Comparison of ENCODE assay signal across 17 mouse cellular contexts in genomic region chr5:141080896-141081295, GRCm38 (mm10).
A peak's percentile ranks its signal among the peaks of the same experiment; 100 is the strongest.
DNase-seq lines count a peak whose midpoint lies in the region; ATAC-seq and TF ChIP-seq lines count a peak whose summit lies in the region.
"Had no signal": no experiment of that assay in that cellular context is flagged by ENCODE, and none has a peak within 500 bp of the region (broad histone marks: within the 10 kb centered on the region; RNA-seq: fewer than 3 reads in every experiment).

No protein-coding gene starts in this region.

- no peak for TF ChIP-seq POLR2A in liver, adult 2 months (IDR thresholded peaks at IDR 0.05; ENCODE audit: extremely low read depth, insufficient read depth, low read length)
- TF ChIP-seq POLR2A in bone marrow macrophage, adult 2 months (IDR thresholded peaks at IDR 0.05; ENCODE audit: borderline replicate concordance, low read depth, low read length), result no peak

- no peaks in the 10 kb centered on the region for H3K36me3 ChIP-seq in liver, adult 2 months (ENCODE audit: control insufficient read depth, insufficient read depth, low read length)
- H3K36me3 ChIP-seq in liver, embryonic 12.5 days, result no peaks in the 10 kb centered on the region
- no peaks in the 10 kb centered on the region for H3K36me3 ChIP-seq in midbrain, embryonic 10.5 days
- no peaks in the 10 kb centered on the region for H3K36me3 ChIP-seq in forebrain, embryonic 10.5 days (replicated peaks)
- H3K36me3 ChIP-seq: G1E; heart, embryonic 12.5 days; limb, embryonic 13.5 days had no signal

- H3K4me2 ChIP-seq in liver, embryonic 12.5 days, result no peak overlapping the region
- H3K4me2 ChIP-seq: heart, embryonic 12.5 days; limb, embryonic 13.5 days had no signal

- 70% methylated on average over 5 of the region's 5 CpGs for WGBS in liver, adult 2 months
- 51% methylated on average over 5 of the region's 5 CpGs for WGBS in liver, embryonic 12.5 days (ENCODE audit: insufficient replicate concordance)
- WGBS in midbrain, embryonic 10.5 days, result 88% methylated on average over 5 of the region's 5 CpGs
- WGBS in forebrain, embryonic 10.5 days, result 90% methylated on average over 5 of the region's 5 CpGs

- TF ChIP-seq CTCF in liver, adult 2 months (IDR thresholded peaks at IDR 0.05; ENCODE audit: low read depth, low read length), result no peak
- no peak for TF ChIP-seq CTCF in bone marrow macrophage, adult 2 months (IDR thresholded peaks at IDR 0.05; ENCODE audit: low read depth, low read length)

- no peaks in the 10 kb centered on the region for H3K9me3 ChIP-seq in liver, embryonic 12.5 days (replicated peaks)
- 0 out of 2 replicates have a peak, but pooled peaks cover 2% of the 10 kb centered on the region for H3K9me3 ChIP-seq in midbrain, embryonic 10.5 days (replicated peaks)
- H3K9me3 ChIP-seq in forebrain, embryonic 10.5 days, result no peaks in the 10 kb centered on the region
- H3K9me3 ChIP-seq: heart, embryonic 12.5 days had no signal

- no peak overlapping the region for H3K9ac ChIP-seq in liver, adult 2 months (ENCODE audit: low read depth, low read length)
- H3K9ac ChIP-seq in liver, embryonic 12.5 days, result no peak overlapping the region
- H3K9ac ChIP-seq: heart, embryonic 12.5 days; limb, embryonic 13.5 days had no signal

- no peak overlapping the region for H3K4me3 ChIP-seq in liver, adult 2 months (ENCODE audit: insufficient read depth, low read depth, low read length)
- H3K4me3 ChIP-seq in liver, embryonic 12.5 days, result no peak overlapping the region
- no peak overlapping the region for H3K4me3 ChIP-seq in bone marrow macrophage, adult 2 months (ENCODE audit: insufficient read depth, low read length)
- no peak overlapping the region for H3K4me3 ChIP-seq in midbrain, embryonic 10.5 days
- H3K4me3 ChIP-seq in forebrain, embryonic 10.5 days, result no peak overlapping the region
- H3K4me3 ChIP-seq: heart, embryonic 12.5 days; left cerebral cortex, adult 2 months; limb, embryonic 13.5 days had no signal

- DNase-seq in liver, adult 2 months (ENCODE audit: extremely low read depth, low read depth, low spot score), result peak; percentile 25
- peak; percentile 37 for DNase-seq in 416B (ENCODE audit: low read depth)
- DNase-seq in midbrain, embryonic 10.5 days (ENCODE audit: low spot score), result no peak
- no peak for DNase-seq in kidney, postnatal 4 days
- DNase-seq in forebrain, embryonic 10.5 days (ENCODE audit: extremely low spot score, low spot score), result no peak
- DNase-seq: adrenal gland, postnatal 10 days; cerebellum, postnatal 36 days; heart, postnatal 4 days; midbrain, embryonic 14.5 days; right cerebral cortex, postnatal 14 days had no signal

- peak overlapping the region; percentile 54 for H3K27ac ChIP-seq in liver, adult 2 months (replicated peaks; ENCODE audit: insufficient read depth, low read depth, low read length)
- H3K27ac ChIP-seq in liver, embryonic 12.5 days, result no peak overlapping the region
- H3K27ac ChIP-seq in bone marrow macrophage, adult 2 months (ENCODE audit: insufficient read depth, low read depth, low read length), result peak overlapping the region; percentile 75
- no peak overlapping the region for H3K27ac ChIP-seq in midbrain, embryonic 10.5 days (replicated peaks)
- H3K27ac ChIP-seq in forebrain, embryonic 10.5 days, result no peak overlapping the region
- H3K27ac ChIP-seq: left cerebral cortex, adult 2 months; limb, embryonic 13.5 days had no signal

- no peak for ATAC-seq in liver, embryonic 12.5 days
- ATAC-seq in megakaryocyte, adult 5-6 weeks (ENCODE audit: poor library complexity, severe bottlenecking), result peak; percentile 68

- H3K79me2 ChIP-seq in liver, adult 2 months (ENCODE audit: control insufficient read depth, insufficient read depth, low read length), result no peaks in the 10 kb centered on the region

- no peaks in the 10 kb centered on the region for H3K4me1 ChIP-seq in liver, adult 2 months (ENCODE audit: control insufficient read depth, insufficient read depth, low read length)
- H3K4me1 ChIP-seq in liver, embryonic 12.5 days, result no peaks in the 10 kb centered on the region
- H3K4me1 ChIP-seq in bone marrow macrophage, adult 2 months (ENCODE audit: control insufficient read depth, insufficient read depth, low read length), result peaks cover 28% of the 10 kb centered on the region
- H3K4me1 ChIP-seq in midbrain, embryonic 10.5 days, result peaks cover 23% of the 10 kb centered on the region
- H3K4me1 ChIP-seq in forebrain, embryonic 10.5 days, result peaks cover 18% of the 10 kb centered on the region

- H3K27me3 ChIP-seq in liver, adult 2 months (ENCODE audit: control insufficient read depth, insufficient read depth, low read length), result no peaks in the 10 kb centered on the region
- no peaks in the 10 kb centered on the region for H3K27me3 ChIP-seq in liver, embryonic 12.5 days (replicated peaks)
- H3K27me3 ChIP-seq in midbrain, embryonic 10.5 days (ENCODE audit: low read depth, poor library complexity, severe bottlenecking), result no peaks in the 10 kb centered on the region
- H3K27me3 ChIP-seq in forebrain, embryonic 10.5 days (ENCODE audit: poor library complexity, severe bottlenecking), result no peaks in the 10 kb centered on the region

Comparison
In these comparisons a context has a peak if more than half of its experiments do, and no peak if none do; other contexts are left out.
1. H3K27ac ChIP-seq: peak in liver, adult 2 months (single experiment) and bone marrow macrophage, adult 2 months (single experiment); none in liver, embryonic 12.5 days (single experiment), midbrain, embryonic 10.5 days (single experiment) and forebrain, embryonic 10.5 days (single experiment).
2. DNase-seq: peak in liver, adult 2 months (single experiment) and 416B (single experiment); none in midbrain, embryonic 10.5 days (single experiment), kidney, postnatal 4 days (0 of 2) and forebrain, embryonic 10.5 days (single experiment).